9 mouse cellular contexts compared by ENCODE assay signal in genomic region chr19:34673476-34673875, GRCm38 (mm10). TPM values are rescaled to one million over a fixed set of nuclear protein-coding genes. Genes with fewer than 3 reads are reported as not detected.
DNase-seq lines count a peak whose midpoint lies in the region; ATAC-seq lines count a peak whose summit lies in the region.
"Had no signal": no experiment of that assay in that cellular context is flagged by ENCODE, and none has a peak within 500 bp of the region (broad histone marks: within the 10 kb centered on the region; RNA-seq: fewer than 3 reads in every experiment).

No protein-coding gene starts in this region.

- 74% methylated on average over 7 of the region's 7 CpGs for WGBS in kidney, embryonic 14.5 days

- H3K36me3 ChIP-seq in kidney, embryonic 14.5 days (ENCODE audit: control insufficient read depth, insufficient read depth, low read length), result no peaks in the 10 kb centered on the region
- H3K36me3 ChIP-seq: liver, embryonic 15.5 days had no signal

- H3K27me3 ChIP-seq in kidney, embryonic 14.5 days (ENCODE audit: control insufficient read depth, insufficient read depth, low read length), result no peaks in the 10 kb centered on the region
- H3K27me3 ChIP-seq: liver, embryonic 15.5 days had no signal

- DNase-seq in kidney, adult 18-20 months, result peak; percentile 23
- DNase-seq in cerebellum, adult 11 months, result peak; percentile 9
- peak; percentile 44 to 54 for DNase-seq in heart, adult 9 months (ENCODE audit: low spot score in 2 of 2)
- DNase-seq in lung, postnatal 36 days, result peak; percentile 80
- no peak for DNase-seq in yolk sac, embryonic 10.5 days (ENCODE audit: low spot score)
- no peak for DNase-seq in right cerebral cortex, adult 18-20 months

- no peak overlapping the region for H3K4me3 ChIP-seq in kidney, embryonic 14.5 days (ENCODE audit: low read length)
- H3K4me3 ChIP-seq: liver, embryonic 15.5 days; myocyte had no signal

- no peaks in the 10 kb centered on the region for H3K9me3 ChIP-seq in kidney, embryonic 14.5 days (ENCODE audit: control insufficient read depth, low read length)
- H3K9me3 ChIP-seq: liver, embryonic 15.5 days had no signal

- no peak overlapping the region for H3K9ac ChIP-seq in kidney, embryonic 14.5 days (ENCODE audit: low read depth, low read length)
- H3K9ac ChIP-seq: liver, embryonic 15.5 days had no signal

- no peak overlapping the region for H3K4me2 ChIP-seq in kidney, embryonic 14.5 days (replicated peaks; ENCODE audit: low read depth, low read length)
- H3K4me2 ChIP-seq: liver, embryonic 15.5 days had no signal

- ATAC-seq in kidney, embryonic 14.5 days (ENCODE audit: low FRiP score, low TSS enrichment), result no peak

- no peaks in the 10 kb centered on the region for H3K4me1 ChIP-seq in kidney, embryonic 14.5 days (ENCODE audit: control insufficient read depth, insufficient read depth, low read length)
- H3K4me1 ChIP-seq: liver, embryonic 15.5 days had no signal

- H3K27ac ChIP-seq in kidney, embryonic 14.5 days (ENCODE audit: low read depth, low read length), result no peak overlapping the region
- H3K27ac ChIP-seq: liver, embryonic 15.5 days had no signal

RNA-seq across cellular contexts. Expression of gene Ifit1, which starts 32.8 kb away (rescaled TPM):
- 0.16 and 0.35 TPM in 2 replicates for polyA plus RNA-seq in kidney, embryonic 14.5 days (2014; fragmentation: Nextera tagmentation; extraction: Ambion mirVana)

RNA-seq across cellular contexts. Expression of gene Ifit1bl2, which starts 32.9 kb away (rescaled TPM):
- polyA plus RNA-seq in kidney, embryonic 14.5 days (2014; fragmentation: Nextera tagmentation; extraction: Ambion mirVana), result 0.11 and 0.16 TPM in 2 replicates

Comparison
In these comparisons a context has a peak if more than half of its experiments do, and no peak if none do; other contexts are left out.
1. DNase-seq: peak in kidney, adult 18-20 months (single experiment), cerebellum, adult 11 months (single experiment), heart, adult 9 months (2 of 2) and lung, postnatal 36 days (single experiment); none in yolk sac, embryonic 10.5 days (single experiment) and right cerebral cortex, adult 18-20 months (single experiment).